Mouse (Mus musculus): ENCODE results near the gene Ank3. TPM values are rescaled to one million over a fixed set of nuclear protein-coding genes. Genes with fewer than 3 reads are reported as not detected.

Gene Ank3
- total RNA-seq, 1 experiment from 2014 or later: 1.6 TPM

GRCm38 (mm10) chr10:69678230-69678629 lies 279.7 kb downstream of the Ank3 start:
- ATAC-seq (ENCODE audit: extremely low read depth, insufficient number of reproducible peaks, low FRiP score, poor library complexity, severe bottlenecking): no peak

- ATAC-seq (ENCODE audit: extremely low read depth, insufficient number of reproducible peaks, low FRiP score, poor library complexity, severe bottlenecking): no peak
Observed at GRCm38 (mm10) chr10:69686336-69686735, 287.8 kb downstream of the Ank3 start.

- no peak for ATAC-seq (ENCODE audit: extremely low read depth, insufficient number of reproducible peaks, low FRiP score, poor library complexity, severe bottlenecking)
Observed at GRCm38 (mm10) chr10:69689096-69689495, 290.5 kb downstream of the Ank3 start.

- ATAC-seq (ENCODE audit: extremely low read depth, insufficient number of reproducible peaks, low FRiP score, poor library complexity, severe bottlenecking): no peak
Observed at GRCm38 (mm10) chr10:69690131-69690960, 291.8 kb downstream of the Ank3 start.

GRCm38 (mm10) chr10:69690961-69691451 lies 292.4 kb downstream of the Ank3 start:
- ATAC-seq (ENCODE audit: extremely low read depth, insufficient number of reproducible peaks, low FRiP score, poor library complexity, severe bottlenecking): no peak

GRCm38 (mm10) chr10:69696019-69696418 lies 297.4 kb downstream of the Ank3 start:
- ATAC-seq (ENCODE audit: extremely low read depth, insufficient number of reproducible peaks, low FRiP score, poor library complexity, severe bottlenecking): no peak

GRCm38 (mm10) chr10:69698699-69699098 lies 300.1 kb downstream of the Ank3 start:
- ATAC-seq (ENCODE audit: extremely low read depth, insufficient number of reproducible peaks, low FRiP score, poor library complexity, severe bottlenecking): no peak

- ATAC-seq (ENCODE audit: extremely low read depth, insufficient number of reproducible peaks, low FRiP score, poor library complexity, severe bottlenecking): no peak
Observed at GRCm38 (mm10) chr10:69701226-69701625, 302.7 kb downstream of the Ank3 start.

- no peak for ATAC-seq (ENCODE audit: extremely low read depth, insufficient number of reproducible peaks, low FRiP score, poor library complexity, severe bottlenecking)
Observed at GRCm38 (mm10) chr10:69705806-69706768, 307.5 kb downstream of the Ank3 start.

GRCm38 (mm10) chr10:69706851-69707788 lies 308.5 kb downstream of the Ank3 start:
- no peak for ATAC-seq (ENCODE audit: extremely low read depth, insufficient number of reproducible peaks, low FRiP score, poor library complexity, severe bottlenecking)

GRCm38 (mm10) chr10:69707844-69708550 lies 309.4 kb downstream of the Ank3 start:
- ATAC-seq (ENCODE audit: extremely low read depth, insufficient number of reproducible peaks, low FRiP score, poor library complexity, severe bottlenecking): no peak

GRCm38 (mm10) chr10:69709631-69710030 lies 311.1 kb downstream of the Ank3 start:
- ATAC-seq (ENCODE audit: extremely low read depth, insufficient number of reproducible peaks, low FRiP score, poor library complexity, severe bottlenecking): no peak

GRCm38 (mm10) chr10:69710802-69711201 lies 312.2 kb downstream of the Ank3 start:
- no peak for ATAC-seq (ENCODE audit: extremely low read depth, insufficient number of reproducible peaks, low FRiP score, poor library complexity, severe bottlenecking)

- no peak for ATAC-seq (ENCODE audit: extremely low read depth, insufficient number of reproducible peaks, low FRiP score, poor library complexity, severe bottlenecking)
Observed at GRCm38 (mm10) chr10:69716907-69717306, 318.3 kb downstream of the Ank3 start.

GRCm38 (mm10) chr10:69719421-69719820 lies 320.8 kb downstream of the Ank3 start:
- no peak for ATAC-seq (ENCODE audit: extremely low read depth, insufficient number of reproducible peaks, low FRiP score, poor library complexity, severe bottlenecking)

- no peak for ATAC-seq (ENCODE audit: extremely low read depth, insufficient number of reproducible peaks, low FRiP score, poor library complexity, severe bottlenecking)
Observed at GRCm38 (mm10) chr10:69719901-69720415, 321.4 kb downstream of the Ank3 start.

GRCm38 (mm10) chr10:69720452-69720851 lies 321.9 kb downstream of the Ank3 start:
- ATAC-seq (ENCODE audit: extremely low read depth, insufficient number of reproducible peaks, low FRiP score, poor library complexity, severe bottlenecking): no peak

Measured in neutrophil, adult 5-6 weeks (primary cell).